Mouse (Mus musculus) liver, adult 2 months (tissue): Measurements from ENCODE around the gene Urod.

Experiments used
- CTCF ChIP-seq: fragments of 200-500 bp; IDR thresholded peaks from 2 replicates; pipeline ENCODE4 v1.5.1; 2011; ENCODE audit warnings: low read depth, low read length, control low read depth
- POLR2A ChIP-seq: fragments of 200-500 bp; IDR thresholded peaks from 2 replicates; pipeline ENCODE4 v1.6.1; 2011; ENCODE audit warnings: low read length, control low read depth; ENCODE audit not compliant: insufficient read depth; ENCODE audit errors: extremely low read depth

DNA sequence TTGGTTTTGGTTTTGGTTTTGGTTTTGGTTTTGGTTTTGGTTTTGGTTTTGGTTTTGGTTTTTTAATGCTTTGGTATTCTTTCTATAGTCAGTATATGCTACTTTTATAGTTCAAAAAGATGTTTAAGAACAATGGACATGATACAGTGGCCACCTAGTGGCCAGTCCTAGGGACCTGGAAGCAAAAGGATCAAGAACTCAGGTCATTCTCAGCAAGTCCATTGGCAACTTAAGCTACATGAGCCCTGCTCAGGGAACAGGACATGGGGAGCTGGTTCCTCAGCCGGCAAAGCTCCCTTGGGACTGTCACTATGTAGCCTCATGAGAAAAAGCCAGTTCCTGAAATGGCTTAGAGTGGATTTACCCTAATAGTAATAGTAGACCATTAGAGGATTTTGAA, 42.6 kb downstream of the Urod start:
- no peak for TF ChIP-seq CTCF
- TF ChIP-seq POLR2A = no peak
